Mouse (Mus musculus) ZHBTc4 (cell line): Measurements from ENCODE around the gene Usp48.

Experiments used
- DNase-seq: peaks from one replicate; pipeline ENCODE4 v3.0.0-alpha.2; 2011; ENCODE audit warnings: low read depth, low spot score

Usp48 gene

GRCm38 (mm10) chr4:137686303-137686702 lies 92.7 kb downstream of the Usp48 start:
- DNase-seq, result no peak

- DNase-seq, result no peak
Measured at GRCm38 (mm10) chr4:137687234-137687825, 93.8 kb downstream of the Usp48 start.

GRCm38 (mm10) chr4:137692107-137692902 lies 98.8 kb downstream of the Usp48 start:
- no peak for DNase-seq

GRCm38 (mm10) chr4:137695300-137695699 lies 101.7 kb downstream of the Usp48 start:
- no peak for DNase-seq

- DNase-seq, result no peak
Measured at GRCm38 (mm10) chr4:137695900-137696299, 102.3 kb downstream of the Usp48 start.

- DNase-seq, result no peak
Measured at GRCm38 (mm10) chr4:137697156-137697885, 103.8 kb downstream of the Usp48 start.

DNA sequence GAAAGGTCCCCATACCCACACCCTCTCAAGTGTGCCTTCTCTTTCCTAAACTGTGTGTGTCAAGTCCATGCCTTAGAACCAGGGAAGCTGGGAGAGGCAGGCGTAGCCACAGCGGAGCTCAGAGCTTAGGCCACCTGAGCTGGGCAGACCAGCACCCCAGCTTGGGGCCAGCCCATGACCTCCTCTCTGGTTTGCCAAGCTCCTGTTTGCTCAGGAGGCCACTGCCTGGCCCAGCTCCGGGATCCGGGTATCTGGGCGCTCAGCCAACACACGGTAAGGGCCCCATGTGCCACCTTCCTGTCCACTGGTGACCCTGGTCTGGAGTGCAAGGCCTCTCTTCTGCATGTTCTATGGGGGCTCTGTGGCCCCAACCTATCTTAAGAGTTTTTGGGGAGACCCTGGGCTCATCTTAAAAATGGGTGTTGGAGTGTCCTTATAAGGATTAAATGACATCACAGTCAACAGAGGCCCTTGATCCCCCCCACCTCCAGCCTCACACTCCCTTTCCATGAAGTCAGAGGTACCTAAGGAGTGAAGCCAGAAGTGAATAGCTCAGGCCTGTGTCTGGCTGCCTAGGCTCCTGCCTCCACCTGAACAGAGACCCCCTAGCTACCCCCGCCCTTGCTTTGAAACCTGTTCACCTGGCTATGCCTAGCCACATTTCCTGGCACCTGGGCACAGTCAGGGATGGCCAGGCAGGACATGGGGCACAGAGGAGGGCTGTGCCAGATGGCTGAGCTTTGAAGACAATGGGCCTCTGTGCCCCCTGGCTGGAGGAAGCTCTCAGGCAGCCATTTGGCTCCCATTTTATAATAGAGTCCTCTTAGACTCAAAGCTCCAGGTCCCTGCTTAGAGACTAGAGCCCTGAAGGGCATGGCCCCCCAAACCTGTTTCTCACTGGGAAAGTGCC lies 104.8 kb downstream of the Usp48 start:
- DNase-seq, result no peak

DNA sequence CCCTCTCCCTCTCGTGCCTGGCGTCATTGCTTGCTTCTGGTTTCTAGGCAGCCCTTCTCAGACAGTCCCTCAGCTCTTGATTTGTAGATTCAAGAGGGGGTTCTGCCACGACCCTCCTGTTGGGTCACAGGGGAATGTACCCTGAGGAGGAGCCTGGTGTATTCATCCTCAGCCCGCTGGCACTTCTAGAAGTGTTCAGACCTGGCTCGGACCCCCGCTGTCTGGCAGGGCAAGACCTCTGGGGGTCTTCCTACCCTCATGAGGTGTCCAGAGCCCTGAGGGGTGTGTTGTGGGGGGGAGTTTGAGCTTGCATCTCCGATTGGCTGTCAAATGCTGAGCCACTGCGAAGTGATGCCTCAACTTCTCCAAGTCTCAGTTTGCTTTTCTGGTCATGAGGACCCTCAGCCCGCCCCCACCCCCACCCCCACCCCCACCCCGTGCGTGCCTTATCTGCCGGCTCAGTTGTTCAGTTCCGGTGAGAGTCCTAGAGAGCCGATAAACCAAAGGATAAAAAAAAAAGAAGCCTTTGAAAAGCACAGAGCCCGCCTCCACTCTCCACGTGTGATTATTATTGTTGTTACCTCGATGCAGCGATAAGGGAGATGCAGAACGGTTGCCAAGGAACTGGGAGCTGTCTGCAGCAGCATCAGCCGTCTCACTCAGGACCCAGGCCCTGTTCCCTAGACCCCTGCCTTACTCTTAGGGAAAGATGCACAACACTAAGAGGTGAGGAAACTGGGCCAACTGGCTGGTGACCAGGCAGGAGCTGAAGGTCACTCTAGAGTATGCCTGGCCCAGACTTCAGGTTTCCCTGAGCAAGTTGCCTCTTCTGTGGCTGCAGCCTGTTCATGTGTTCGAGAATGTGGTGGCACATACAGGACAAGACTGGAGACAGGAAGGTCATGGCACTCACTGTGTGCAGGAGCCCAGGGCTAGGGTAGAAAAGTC lies 106.0 kb downstream of the Usp48 start:
- no peak for DNase-seq

DNA sequence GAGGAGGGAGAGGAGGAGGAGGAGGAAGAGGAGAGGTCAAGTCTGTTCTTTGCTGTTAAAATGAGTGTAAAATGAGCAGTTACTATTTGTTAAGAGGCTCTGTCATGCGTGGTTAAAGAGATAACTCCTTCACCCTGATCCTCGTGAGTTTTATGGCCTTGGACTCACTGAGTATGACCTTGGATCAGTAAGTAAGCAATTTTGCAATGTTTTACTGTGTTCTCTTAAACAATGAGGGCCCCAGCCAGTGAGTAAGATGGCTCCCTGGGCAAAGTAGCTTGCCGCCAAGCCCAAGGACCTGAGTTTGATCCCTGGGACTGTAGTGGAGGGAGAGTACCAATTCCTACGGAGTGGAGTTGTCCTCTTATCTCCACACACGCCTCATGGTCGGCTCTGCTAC lies 107.4 kb downstream of the Usp48 start:
- no peak for DNase-seq

DNA sequence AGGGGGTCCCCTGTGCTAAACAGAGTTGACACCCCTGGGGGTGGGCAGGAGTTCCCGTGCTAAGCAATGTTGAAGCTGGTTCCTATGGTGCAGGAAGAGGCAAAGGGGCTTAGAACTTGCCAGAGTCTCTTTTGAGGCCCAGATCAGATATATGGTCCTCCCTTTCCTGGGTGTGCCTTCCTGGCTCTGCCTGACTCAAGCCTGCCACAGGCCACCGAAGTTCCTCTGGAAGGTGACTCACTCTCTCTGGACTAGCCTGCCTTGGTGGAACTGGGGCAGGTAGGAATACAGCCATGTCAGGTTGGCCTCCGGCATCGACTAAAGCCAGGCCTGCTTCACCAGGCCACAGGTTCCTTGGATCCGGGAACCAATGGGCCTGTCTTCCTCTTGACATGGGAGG lies 109.5 kb downstream of the Usp48 start:
- DNase-seq, result no peak

DNA sequence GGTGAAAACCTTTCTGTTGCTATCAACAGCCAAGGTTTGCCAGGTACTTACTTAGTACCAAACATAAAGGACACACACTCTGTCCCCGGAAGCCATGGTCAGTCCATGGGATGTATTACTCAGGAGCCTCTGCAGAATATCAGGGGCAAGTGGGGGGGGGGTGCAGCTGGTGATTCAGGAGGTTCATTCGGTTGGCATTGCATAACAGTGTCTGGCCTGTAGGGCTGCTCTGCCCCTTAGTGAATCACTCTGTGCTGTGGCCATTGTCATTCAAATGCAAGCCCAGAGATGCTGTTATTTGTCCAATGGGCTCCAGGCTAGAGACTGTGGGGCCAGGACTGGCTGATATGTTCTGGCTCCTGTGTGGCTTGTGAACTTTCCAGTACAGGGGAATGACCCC lies 111.0 kb downstream of the Usp48 start:
- DNase-seq, result peak; percentile 65

DNA sequence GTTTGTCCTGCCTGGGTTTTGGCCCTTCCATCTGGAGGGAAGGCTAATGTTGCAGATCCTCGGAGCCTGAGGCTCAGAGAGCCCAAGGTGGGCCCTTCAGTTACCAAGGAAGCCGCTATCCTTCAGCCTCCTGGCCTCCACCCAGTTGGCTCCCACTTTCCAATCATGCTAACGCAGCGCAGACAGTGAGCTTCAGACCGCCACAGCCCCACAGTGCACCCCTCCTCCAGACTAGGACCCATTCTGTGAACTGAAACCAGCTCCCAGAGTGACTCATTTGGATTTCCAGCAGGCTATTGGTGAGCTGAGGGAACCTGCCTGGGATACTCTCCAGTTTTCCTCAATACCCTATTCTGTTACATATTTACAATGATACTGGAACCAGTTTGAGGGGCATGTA lies 111.8 kb downstream of the Usp48 start:
- no peak for DNase-seq

DNA sequence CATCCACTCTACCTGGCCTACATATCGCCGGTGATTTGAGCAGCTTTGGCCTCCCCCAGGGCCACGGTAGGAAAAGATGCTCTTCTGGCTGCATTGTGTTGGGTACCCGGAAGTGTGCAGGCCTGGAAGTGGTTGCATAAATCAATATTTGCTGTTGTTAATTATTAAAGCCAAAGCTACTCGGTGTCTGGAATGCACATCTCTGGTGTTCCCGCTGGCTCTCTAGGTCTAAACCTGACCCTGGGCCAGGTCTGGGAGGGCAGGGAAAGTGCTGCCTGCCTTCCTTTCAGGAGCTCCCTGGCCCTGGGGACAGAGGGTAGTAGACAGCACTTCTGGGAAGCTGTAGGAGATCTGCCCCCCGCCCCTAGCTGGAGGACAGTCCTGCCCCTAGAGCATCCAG lies 113.0 kb downstream of the Usp48 start:
- no peak for DNase-seq

DNA sequence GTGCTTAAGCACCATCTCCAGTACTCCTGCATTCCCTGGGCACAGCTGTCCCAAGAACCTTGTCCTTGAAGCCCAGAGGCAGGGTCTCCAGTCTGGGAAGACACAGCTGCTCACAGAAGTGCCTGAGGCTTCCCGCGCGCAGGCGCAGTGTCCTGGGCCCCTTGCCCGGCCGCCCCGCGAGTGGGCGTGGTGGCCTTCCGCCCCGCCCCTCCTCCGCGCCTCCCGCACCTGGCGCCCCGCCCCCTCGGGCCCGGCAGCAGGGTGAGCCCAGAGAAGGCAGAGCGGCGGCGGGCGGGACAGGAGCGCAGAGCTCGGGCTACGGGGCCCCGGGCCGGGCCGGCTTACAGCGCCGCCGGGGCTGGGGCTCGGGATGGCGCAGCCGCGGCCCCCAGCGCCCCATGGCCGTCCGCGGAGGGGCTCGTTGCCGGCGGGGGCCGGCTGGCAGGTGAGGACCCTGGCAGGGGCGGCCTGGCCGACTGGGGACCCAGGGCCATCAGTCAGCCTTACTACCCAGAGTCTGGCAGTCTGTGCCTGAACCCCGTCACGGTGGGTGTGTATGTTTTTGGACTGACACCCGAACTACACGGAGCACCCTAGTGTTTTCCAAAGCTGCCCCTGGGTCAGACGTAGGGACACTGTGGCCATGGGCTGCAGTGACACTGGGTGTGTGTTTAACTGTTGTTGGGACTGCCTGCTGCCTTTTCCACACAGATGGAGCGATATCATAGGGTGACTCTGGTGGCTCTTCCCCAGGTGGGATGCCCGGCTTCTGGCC lies 113.8 kb downstream of the Usp48 start:
- DNase-seq, result peak; percentile 94
